Mouse (Mus musculus): ENCODE results near the gene Slc24a3. TPM values are rescaled to one million over a fixed set of nuclear protein-coding genes. Genes with fewer than 3 reads are reported as not detected.
A peak's percentile ranks its signal among the peaks of the same experiment; 100 is the strongest.

Gene Slc24a3
- polyA plus RNA-seq, 1 experiment from 2014 or later = 3.8 TPM

DNA sequence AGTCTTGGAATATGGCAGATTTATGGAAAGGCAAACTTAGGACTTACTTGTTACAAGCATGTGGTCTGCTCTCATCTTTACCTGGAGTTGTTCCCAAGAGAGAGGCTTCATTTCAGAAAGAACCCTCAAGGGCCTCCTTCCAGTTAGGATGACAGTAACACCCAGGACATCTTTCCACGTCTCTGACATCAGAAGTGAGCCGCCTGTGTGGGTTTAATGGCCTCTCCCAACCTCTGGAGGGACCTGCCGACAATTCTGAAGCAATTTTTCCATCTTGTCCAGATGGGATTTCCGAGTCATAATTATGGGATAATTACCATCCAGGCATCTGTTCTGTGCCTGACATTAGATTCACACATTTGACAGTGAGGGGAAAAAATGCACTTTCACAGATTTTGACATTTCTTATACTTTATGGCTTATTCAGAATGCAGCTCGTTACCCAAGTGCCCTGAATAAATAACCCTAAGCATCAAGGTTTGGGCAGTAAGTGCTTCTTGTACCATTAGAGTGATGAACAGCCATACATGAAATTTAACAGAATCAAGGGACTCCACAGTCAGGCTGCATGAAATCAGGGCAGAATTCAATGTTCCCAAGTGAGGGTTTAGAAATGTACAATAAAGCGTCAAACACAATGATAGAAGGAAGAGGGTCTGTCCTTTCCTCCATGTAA is 463.7 kb downstream of the Slc24a3 start:
- 89% methylated on average over 6 of the region's 6 CpGs for WGBS
- H3K9ac ChIP-seq (ENCODE audit: low read length) = no peak overlapping the region

GRCm38 (mm10) chr2:145631799-145632174 is 464.2 kb downstream of the Slc24a3 start:
- Histone ChIP-seq H3K9me3 (ENCODE audit: control insufficient read depth, low read length) (no peaks in the 10 kb centered on the region), H3K4me3 (ENCODE audit: control insufficient read depth in 1 of 2, insufficient read depth in 1 of 2, low read depth in 1 of 2, low read length in 2 of 2) (no peak overlapping the region), H3K4me1 (ENCODE audit: control insufficient read depth in 2 of 2, insufficient read depth in 2 of 2, low read length in 2 of 2) (no peaks in the 10 kb centered on the region), H3K36me3 (ENCODE audit: control insufficient read depth, insufficient read depth, low read length) (no peaks in the 10 kb centered on the region), H3K27me3 (ENCODE audit: control insufficient read depth, insufficient read depth, low read length) (no peaks in the 10 kb centered on the region), H3K9ac (ENCODE audit: low read length) (no peak overlapping the region), H3K4me2 (ENCODE audit: low read length) (no peak overlapping the region), H3K27ac (replicated peaks in 1 of 2; ENCODE audit: control insufficient read depth in 1 of 2, insufficient read depth in 1 of 2, low read depth in 2 of 2, low read length in 2 of 2) (no peak overlapping the region)
- ATAC-seq (ENCODE audit: insufficient number of reproducible peaks, insufficient read depth, low FRiP score, low read depth) = no peak
- 61% methylated on average over 4 of the region's 4 CpGs for WGBS

More for the DNA sequence above, 463.7 kb downstream of the Slc24a3 start:
- Histone ChIP-seq H3K27ac (replicated peaks in 1 of 2; ENCODE audit: control insufficient read depth in 1 of 2, insufficient read depth in 1 of 2, low read depth in 2 of 2, low read length in 2 of 2) (no peak overlapping the region), H3K36me3 (ENCODE audit: control insufficient read depth, insufficient read depth, low read length) (no peaks in the 10 kb centered on the region), H3K4me3 (ENCODE audit: control insufficient read depth in 1 of 2, insufficient read depth in 1 of 2, low read depth in 1 of 2, low read length in 2 of 2) (no peak overlapping the region), H3K9me3 (ENCODE audit: control insufficient read depth, low read length) (no peaks in the 10 kb centered on the region), H3K4me1 (ENCODE audit: control insufficient read depth in 2 of 2, insufficient read depth in 2 of 2, low read length in 2 of 2) (no peaks in the 10 kb centered on the region), H3K4me2 (ENCODE audit: low read length) (no peak overlapping the region), H3K27me3 (ENCODE audit: control insufficient read depth, insufficient read depth, low read length) (no peaks in the 10 kb centered on the region)
- ATAC-seq (ENCODE audit: insufficient number of reproducible peaks, insufficient read depth, low FRiP score, low read depth) = no peak

- Histone ChIP-seq H3K27ac (replicated peaks in 1 of 2; ENCODE audit: control insufficient read depth in 1 of 2, insufficient read depth in 1 of 2, low read depth in 2 of 2, low read length in 2 of 2) (peak overlapping the region in 1 of 2 experiments; percentile 44; a peak in 1 of 4 replicates), H3K4me3 (ENCODE audit: control insufficient read depth in 1 of 2, insufficient read depth in 1 of 2, low read depth in 1 of 2, low read length in 2 of 2) (no peak overlapping the region), H3K9me3 (ENCODE audit: control insufficient read depth, low read length) (no peaks in the 10 kb centered on the region), H3K27me3 (ENCODE audit: control insufficient read depth, insufficient read depth, low read length) (no peaks in the 10 kb centered on the region), H3K36me3 (ENCODE audit: control insufficient read depth, insufficient read depth, low read length) (no peaks in the 10 kb centered on the region), H3K9ac (ENCODE audit: low read length) (no peak overlapping the region), H3K4me2 (ENCODE audit: low read length) (no peak overlapping the region), H3K4me1 (ENCODE audit: control insufficient read depth in 2 of 2, insufficient read depth in 2 of 2, low read length in 2 of 2) (no peaks in the 10 kb centered on the region)
- WGBS = 60% methylated on average over 5 of the region's 5 CpGs
- ATAC-seq (ENCODE audit: insufficient number of reproducible peaks, insufficient read depth, low FRiP score, low read depth) = no peak; the same call in 1 of the 2 replicates
Measured at GRCm38 (mm10) chr2:145633811-145634210, 466.3 kb downstream of the Slc24a3 start.

GRCm38 (mm10) chr2:145640255-145640984 is 472.9 kb downstream of the Slc24a3 start:
- H3K4me2 ChIP-seq (ENCODE audit: low read length) = no peak overlapping the region
- WGBS = 85% methylated on average over 21 of the region's 21 CpGs
- no peak overlapping the region for H3K27ac ChIP-seq (replicated peaks in 1 of 2; ENCODE audit: control insufficient read depth in 1 of 2, insufficient read depth in 1 of 2, low read depth in 2 of 2, low read length in 2 of 2)
- H3K4me1 ChIP-seq (ENCODE audit: control insufficient read depth in 2 of 2, insufficient read depth in 2 of 2, low read length in 2 of 2) = no peaks in the 10 kb centered on the region
- no peaks in the 10 kb centered on the region for H3K36me3 ChIP-seq (ENCODE audit: control insufficient read depth, insufficient read depth, low read length)
- no peak overlapping the region for H3K9ac ChIP-seq (ENCODE audit: low read length)
- no peaks in the 10 kb centered on the region for H3K27me3 ChIP-seq (ENCODE audit: control insufficient read depth, insufficient read depth, low read length)
- no peak overlapping the region for H3K4me3 ChIP-seq (ENCODE audit: control insufficient read depth in 1 of 2, insufficient read depth in 1 of 2, low read depth in 1 of 2, low read length in 2 of 2)
- no peaks in the 10 kb centered on the region for H3K9me3 ChIP-seq (ENCODE audit: control insufficient read depth, low read length)
- no peak for ATAC-seq (ENCODE audit: insufficient number of reproducible peaks, insufficient read depth, low FRiP score, low read depth)

DNA sequence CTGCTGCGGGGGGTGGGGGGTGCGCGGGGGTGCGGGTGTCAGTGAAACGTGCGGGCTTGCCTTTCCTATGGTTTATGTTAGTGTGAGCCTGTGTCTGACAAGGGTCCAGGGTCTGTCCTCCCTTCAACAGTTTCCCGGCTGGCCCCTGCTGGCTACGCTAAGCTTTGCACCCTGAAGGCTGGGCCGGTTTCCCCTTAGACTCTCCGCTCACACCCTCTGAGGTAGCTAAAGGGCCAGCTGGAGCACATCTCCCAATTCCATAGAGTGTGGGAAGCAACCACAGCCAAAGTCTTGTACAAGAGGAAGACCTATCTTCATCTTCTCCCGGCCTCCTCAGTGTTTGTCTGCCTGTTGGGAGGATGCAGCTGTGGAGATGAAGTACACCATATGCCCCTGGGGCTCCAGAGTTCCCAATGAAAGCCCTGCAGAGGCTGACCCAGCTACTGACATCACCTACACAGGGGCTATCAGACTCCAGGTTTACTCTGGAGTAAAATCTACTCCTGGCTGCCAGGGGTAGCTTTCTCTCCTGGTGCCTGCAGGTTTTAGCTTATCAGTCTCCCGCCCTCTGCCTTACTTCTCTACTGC is 487.9 kb downstream of the Slc24a3 start:
- H3K27ac ChIP-seq (replicated peaks in 1 of 2; ENCODE audit: control insufficient read depth in 1 of 2, insufficient read depth in 1 of 2, low read depth in 2 of 2, low read length in 2 of 2) = no peak overlapping the region
- WGBS = 30% methylated on average over 11 of the region's 12 CpGs
- no peak overlapping the region for H3K4me2 ChIP-seq (ENCODE audit: low read length)
- peak; percentile 39 for ATAC-seq (ENCODE audit: insufficient number of reproducible peaks, insufficient read depth, low FRiP score, low read depth)
- no peaks in the 10 kb centered on the region for H3K27me3 ChIP-seq (ENCODE audit: control insufficient read depth, insufficient read depth, low read length)
- no peaks in the 10 kb centered on the region for H3K36me3 ChIP-seq (ENCODE audit: control insufficient read depth, insufficient read depth, low read length)
- no peaks in the 10 kb centered on the region for H3K9me3 ChIP-seq (ENCODE audit: control insufficient read depth, low read length)
- H3K4me1 ChIP-seq (ENCODE audit: control insufficient read depth in 2 of 2, insufficient read depth in 2 of 2, low read length in 2 of 2) = peaks cover 0 to 8% of the 10 kb centered on the region in 2 experiments; a peak in 1 of 4 replicates
- H3K4me3 ChIP-seq (ENCODE audit: control insufficient read depth in 1 of 2, insufficient read depth in 1 of 2, low read depth in 1 of 2, low read length in 2 of 2) = no peak overlapping the region
- H3K9ac ChIP-seq (ENCODE audit: low read length) = no peak overlapping the region

GRCm38 (mm10) chr2:145656121-145656520 is 488.6 kb downstream of the Slc24a3 start:
- H3K4me1 ChIP-seq (ENCODE audit: control insufficient read depth in 2 of 2, insufficient read depth in 2 of 2, low read length in 2 of 2) = peaks cover 0 to 8% of the 10 kb centered on the region in 2 experiments; a peak in 1 of 4 replicates
- H3K4me2 ChIP-seq (ENCODE audit: low read length) = no peak overlapping the region
- no peak overlapping the region for H3K9ac ChIP-seq (ENCODE audit: low read length)
- H3K4me3 ChIP-seq (ENCODE audit: control insufficient read depth in 1 of 2, insufficient read depth in 1 of 2, low read depth in 1 of 2, low read length in 2 of 2) = no peak overlapping the region
- H3K27ac ChIP-seq (replicated peaks in 1 of 2; ENCODE audit: control insufficient read depth in 1 of 2, insufficient read depth in 1 of 2, low read depth in 2 of 2, low read length in 2 of 2) = 0 out of 4 replicates have a peak overlapping the region, but pooled peaks of 1 of the 2 experiments have one; percentile 8
- no peaks in the 10 kb centered on the region for H3K36me3 ChIP-seq (ENCODE audit: control insufficient read depth, insufficient read depth, low read length)
- H3K9me3 ChIP-seq (ENCODE audit: control insufficient read depth, low read length) = no peaks in the 10 kb centered on the region
- 79% methylated on average over 3 of the region's 3 CpGs for WGBS
- no peaks in the 10 kb centered on the region for H3K27me3 ChIP-seq (ENCODE audit: control insufficient read depth, insufficient read depth, low read length)
- ATAC-seq (ENCODE audit: insufficient number of reproducible peaks, insufficient read depth, low FRiP score, low read depth) = no peak

- peaks cover 0 to 8% of the 10 kb centered on the region in 2 experiments; a peak in 1 of 4 replicates for H3K4me1 ChIP-seq (ENCODE audit: control insufficient read depth in 2 of 2, insufficient read depth in 2 of 2, low read length in 2 of 2)
- no peak overlapping the region for H3K9ac ChIP-seq (ENCODE audit: low read length)
- H3K27ac ChIP-seq (replicated peaks in 1 of 2; ENCODE audit: control insufficient read depth in 1 of 2, insufficient read depth in 1 of 2, low read depth in 2 of 2, low read length in 2 of 2) = no peak overlapping the region
- no peaks in the 10 kb centered on the region for H3K27me3 ChIP-seq (ENCODE audit: control insufficient read depth, insufficient read depth, low read length)
- H3K4me2 ChIP-seq (ENCODE audit: low read length) = no peak overlapping the region
- H3K36me3 ChIP-seq (ENCODE audit: control insufficient read depth, insufficient read depth, low read length) = no peaks in the 10 kb centered on the region
- no peak overlapping the region for H3K4me3 ChIP-seq (ENCODE audit: control insufficient read depth in 1 of 2, insufficient read depth in 1 of 2, low read depth in 1 of 2, low read length in 2 of 2)
- ATAC-seq (ENCODE audit: insufficient number of reproducible peaks, insufficient read depth, low FRiP score, low read depth) = no peak
- 8% methylated on average over 1 of the region's 1 CpGs for WGBS
- no peaks in the 10 kb centered on the region for H3K9me3 ChIP-seq (ENCODE audit: control insufficient read depth, low read length)
Measured at GRCm38 (mm10) chr2:145656716-145657115, 489.2 kb downstream of the Slc24a3 start.

Measured in heart, embryonic 14.5 days (tissue).